Mouse (Mus musculus): ENCODE measurements around the gene Lrp8.
A peak's percentile ranks its signal among the peaks of the same experiment; 100 is the strongest.

Gene Lrp8

DNA sequence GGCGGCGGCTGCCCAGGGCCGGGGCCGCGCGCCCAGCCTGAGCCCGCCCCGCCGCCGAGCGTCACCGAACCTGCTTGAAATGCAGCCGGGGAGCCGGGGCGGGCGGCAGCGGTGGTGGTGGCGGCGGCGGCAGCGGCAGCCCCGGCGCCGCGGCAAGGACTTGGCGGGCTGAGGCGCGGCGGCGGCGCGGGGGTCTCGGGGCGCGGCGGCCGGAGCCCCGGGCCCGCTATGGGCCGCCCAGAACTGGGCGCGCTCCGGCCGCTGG is at the start of gene Lrp8:
TSS of gene Lrp8 (plus strand) at position 77 of the 265 bp plus-strand sequence.
- DNase-seq, result peak; percentile 85

DNA sequence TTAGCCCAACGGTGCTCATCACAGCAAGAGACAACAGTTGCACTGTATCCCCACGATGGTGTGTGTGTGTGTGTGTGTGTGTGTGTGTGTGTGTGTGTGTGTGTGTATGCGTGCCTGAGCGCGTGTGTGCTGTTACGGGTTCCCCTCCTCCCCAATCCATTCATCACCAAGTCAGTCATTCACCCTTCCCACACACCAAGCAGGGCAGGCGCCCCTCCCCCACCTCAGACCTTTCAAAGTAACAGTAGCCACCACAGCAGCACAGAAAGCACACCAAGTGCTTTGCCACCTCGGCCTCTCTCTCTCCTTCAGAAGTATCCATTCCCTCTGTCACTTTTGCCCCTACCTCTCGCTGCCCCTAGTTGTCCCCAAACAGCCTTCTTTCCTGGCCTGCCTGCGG is 45.8 kb upstream of the Lrp8 start:
- DNase-seq, result no peak

DNA sequence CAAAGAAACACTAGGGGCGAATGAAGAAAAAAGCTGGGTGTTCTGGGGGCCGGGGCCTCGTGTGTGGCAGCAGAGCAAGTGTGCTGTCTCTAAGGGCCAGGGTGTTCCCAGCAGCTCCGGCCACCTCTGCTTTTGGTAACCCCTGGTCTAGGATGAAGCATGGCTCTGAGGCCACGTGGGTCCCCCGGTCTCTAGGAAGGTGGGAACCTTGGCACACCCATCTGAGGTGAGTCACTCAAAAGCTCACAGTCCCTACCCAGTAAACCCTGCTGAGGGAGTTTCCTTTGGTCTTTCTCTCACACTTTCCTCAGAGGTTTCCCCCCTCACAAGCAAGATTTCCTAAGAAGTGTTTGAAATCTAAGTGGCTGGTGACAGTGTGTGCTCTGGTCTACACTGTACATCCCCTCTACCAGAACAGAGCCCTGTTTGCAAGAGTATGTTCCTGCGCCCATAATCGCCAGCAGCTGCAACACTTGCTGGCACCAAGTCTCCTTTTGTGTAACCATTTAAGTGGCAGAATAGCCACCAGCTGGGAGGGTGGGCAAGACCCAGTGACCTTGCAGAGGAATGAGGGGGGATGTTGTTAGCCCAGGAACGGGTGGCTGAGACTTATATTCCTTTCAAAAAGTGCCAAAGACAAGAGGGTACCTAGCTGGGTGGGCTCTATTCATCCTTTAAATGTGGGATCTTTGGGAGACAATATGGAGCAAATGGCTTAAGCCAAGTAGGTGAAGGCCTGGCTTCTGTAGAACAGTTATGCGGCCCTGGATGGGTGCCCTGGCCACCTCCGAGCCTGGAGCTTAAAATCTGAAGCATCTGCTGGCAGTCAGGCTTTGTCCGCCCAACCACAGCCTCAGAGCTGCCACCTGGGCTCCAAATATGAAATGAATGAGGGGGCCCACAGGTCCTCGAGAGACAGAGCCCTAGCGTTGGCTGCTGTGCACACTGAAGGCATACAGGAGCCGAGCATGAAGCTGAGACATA is 44.3 kb upstream of the Lrp8 start:
- no peak for DNase-seq

DNA sequence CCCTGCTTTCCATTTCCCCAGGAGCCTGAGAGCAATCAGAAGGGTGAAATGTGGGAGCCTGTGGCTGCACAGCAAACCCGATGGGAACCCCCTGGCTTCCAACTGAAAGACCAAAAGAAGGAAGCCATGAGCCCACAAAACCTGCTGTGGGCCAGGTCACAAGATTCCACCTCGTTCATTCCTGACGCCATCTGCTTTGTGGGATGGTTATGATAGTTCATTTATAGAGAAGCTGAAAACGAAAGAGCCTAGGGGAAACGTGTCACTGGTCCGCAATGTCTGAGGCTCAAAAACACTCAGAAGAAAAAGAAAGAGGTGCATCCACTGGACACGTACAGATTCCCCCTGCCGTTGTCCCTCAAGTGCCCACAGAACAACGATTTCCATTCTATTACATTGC is 43.1 kb upstream of the Lrp8 start:
- DNase-seq, result no peak

DNA sequence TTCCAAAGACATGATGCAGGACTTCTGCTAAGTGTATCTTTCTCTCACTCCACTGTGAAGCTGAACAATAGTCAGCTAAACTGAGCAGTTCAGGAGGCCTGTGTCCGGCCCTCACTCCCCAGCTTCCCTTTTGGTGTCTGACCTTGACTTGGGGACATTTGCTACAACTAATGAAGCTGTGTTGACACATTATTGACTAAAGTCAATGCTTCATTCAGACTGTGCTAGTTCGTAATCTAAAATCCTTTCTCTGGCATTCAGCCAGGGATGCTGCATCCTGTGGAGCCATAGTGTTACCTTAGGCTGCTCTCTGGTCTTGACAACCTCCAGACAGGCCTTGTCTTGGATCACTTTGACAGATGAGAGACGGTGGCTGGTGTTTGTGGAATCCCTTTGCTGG is 39.1 kb upstream of the Lrp8 start:
- no peak for DNase-seq

DNA sequence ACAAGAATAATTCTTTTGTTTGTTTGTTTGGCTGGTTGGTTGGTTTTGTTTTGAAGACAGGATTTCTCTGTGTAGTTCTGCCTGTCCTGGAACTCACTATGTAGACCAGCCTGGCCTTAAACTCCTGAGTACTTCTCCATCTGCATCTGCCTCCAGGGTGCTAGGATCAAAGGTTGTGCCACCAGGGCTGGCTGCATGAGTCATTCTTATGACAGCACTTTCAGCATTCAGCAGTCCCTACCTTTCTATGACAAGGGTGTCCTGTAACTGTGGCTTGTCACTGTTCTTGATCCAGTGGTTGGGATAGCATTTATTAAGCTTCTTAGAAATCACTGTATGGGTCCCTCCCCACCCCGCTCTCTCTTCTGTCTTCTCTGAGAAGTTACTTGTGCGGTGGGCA is 38.5 kb upstream of the Lrp8 start:
- no peak for DNase-seq

DNA sequence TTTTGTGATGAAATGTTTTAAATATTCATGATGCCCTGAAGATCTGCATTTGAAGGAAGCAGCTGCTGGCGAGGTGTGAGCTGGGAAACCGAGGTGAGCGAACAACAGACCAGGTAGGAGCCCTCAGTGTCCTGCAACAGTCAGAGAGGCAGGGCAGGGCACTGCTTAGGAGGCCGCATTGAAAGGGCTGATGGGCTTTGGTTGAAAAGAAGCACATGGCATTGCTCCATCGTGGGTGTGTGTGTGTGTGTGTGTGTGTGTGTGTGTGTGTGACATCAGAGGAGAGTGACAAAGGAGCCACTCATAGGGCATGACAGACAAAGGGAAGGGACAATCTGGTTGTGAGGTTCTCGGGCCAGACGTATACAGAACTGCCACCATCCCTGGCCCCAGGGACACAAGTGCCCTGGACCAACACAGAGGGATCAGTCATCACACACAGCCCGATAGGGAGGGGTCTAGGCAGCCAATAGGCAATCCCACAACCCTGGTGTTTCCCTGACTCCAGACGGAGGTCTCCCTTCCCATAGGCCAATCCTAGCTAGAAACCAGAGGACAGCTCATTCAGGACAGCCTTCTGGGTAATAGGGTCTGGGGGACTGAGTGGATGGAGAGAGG is 36.8 kb upstream of the Lrp8 start:
- no peak for DNase-seq

DNA sequence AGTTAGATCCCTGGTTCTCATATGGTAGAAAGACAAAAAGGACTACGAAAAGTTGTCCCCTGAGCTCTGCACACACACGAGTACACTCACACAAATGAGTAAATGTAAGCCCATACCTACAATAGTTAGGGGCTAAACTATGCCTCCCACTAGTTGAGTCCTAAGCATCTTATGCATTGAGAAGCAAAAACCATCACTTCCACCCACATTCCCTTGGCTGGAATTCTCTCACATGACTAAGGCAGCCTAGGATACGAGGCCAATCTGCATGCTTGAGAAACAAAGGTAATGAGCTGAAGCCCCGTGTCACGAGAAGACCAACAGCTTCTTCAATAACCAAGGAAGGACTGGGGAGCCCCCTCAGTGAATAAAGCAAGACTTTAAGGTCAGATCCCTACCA is 35.9 kb upstream of the Lrp8 start:
- no peak for DNase-seq

DNA sequence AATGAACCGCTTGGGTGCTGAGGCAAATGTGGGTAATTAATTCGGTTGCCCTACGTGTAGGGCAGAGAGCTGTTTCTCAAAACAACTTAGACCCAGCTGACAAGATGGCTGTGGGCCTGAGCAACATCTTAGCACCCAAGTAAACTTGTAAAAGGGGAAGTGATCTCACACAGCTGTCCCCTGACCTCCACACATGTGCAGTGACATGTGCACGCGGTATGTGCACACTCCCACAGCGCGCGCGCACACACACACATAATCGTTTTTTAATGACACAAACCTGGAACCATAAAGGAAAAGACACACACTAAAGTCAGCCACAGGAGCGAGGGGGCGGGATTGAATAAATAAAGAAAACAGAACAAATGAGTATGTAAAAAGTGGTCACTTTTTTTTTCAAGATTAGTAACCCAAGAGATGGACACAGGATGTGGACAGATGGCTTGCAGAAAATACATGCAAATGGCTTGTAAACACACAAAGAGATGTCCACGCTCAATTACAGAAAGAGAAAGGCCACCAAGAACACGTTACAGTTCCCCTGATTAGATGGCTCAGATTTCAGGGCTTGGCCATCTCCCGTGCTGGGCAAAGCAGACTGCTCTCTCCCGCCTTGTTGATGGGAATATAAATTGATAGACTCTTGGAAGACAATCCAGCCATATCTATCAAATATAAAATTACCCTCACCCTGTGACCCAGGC is 29.8 kb upstream of the Lrp8 start:
- no peak for DNase-seq

DNA sequence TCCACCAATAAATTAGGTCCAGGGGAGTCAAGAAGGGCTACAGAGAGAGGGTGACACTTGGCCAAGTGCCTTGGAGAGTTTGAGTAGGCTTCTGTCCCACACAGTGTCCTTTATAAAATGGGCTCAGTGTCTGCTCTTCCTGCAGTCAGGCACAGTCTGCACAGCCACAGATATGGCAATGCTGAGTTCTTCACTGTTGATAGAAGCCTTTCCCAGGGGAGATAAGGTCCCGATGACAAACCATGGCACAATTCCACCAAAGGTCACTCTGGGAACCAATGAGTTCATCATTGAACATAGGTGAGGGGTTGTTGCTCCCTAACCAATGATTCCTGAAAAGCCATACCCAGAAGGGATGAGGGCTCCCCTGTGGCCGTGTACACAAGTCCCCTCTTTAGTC is 27.2 kb upstream of the Lrp8 start:
- DNase-seq, result no peak

DNA sequence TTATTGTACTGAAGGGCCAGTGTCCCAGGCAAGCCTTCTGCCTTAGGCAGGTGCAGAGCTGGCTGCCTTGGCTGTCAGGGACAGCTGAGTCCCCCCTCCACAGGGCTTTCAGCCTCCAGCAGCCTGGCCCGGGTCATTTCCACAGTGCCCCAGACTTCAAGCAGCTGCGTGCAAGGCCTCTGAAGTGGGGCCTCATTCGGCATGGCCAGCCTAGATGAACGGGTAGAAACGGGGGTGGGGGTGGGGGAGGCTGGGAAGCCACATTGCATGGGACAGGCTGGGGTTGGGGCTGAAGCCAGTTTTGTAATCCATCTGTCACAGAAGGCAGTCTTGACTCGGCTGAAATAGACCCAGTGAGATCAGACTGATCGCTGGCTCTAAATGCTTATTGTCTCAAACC is 26.4 kb upstream of the Lrp8 start:
- no peak for DNase-seq

DNA sequence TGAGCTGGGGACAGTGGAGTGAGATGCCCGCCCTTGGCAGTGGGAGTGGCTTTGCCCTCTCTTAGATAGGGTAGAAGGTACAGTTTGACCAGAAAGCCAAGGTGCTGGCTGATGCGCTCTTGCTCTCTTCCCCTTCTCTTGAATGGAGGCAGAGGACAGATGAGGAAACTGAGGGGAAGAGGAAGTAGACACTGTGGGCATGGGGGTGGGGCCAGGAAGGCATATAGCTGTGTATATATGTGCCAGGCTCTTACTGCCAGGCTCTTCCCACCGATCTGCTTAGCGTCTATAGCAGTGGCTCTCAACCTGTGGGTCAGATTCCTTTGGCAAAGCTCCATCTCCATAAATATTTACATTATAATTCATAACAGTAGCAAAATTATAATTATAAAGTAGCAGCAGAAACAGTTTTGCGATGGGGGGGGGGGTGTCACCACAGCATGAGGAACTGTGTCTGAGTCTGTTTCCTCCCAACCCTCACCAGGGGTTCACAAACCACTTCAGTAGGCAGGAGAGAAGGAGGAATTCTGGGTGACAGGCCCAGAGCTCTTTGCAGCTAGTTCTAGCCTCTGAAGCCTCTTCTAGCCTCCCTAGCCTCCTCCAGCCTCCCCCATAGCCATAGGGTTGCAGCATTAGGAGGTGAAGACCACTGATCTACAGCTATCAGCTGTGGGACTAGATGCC is 24.9 kb upstream of the Lrp8 start:
- no peak for DNase-seq

DNA sequence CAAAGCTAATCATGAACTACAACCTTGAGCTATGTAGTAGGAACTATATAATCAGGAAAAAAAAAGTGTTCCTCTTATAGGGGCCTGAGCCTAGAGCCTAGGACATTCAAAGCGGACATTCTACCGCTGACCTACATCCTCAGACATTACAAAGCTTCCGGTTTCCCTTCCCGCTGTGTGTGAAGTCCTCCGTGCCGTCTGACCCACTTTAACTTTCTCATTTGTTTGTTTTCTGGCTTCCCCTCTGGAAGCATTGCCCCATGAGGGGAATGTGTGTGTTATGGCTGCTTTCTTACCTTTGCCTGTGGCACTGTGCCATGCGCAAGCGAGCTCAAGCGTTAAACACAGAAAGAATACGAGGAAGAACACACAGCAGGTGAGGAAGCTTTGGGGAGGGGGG is 18.5 kb upstream of the Lrp8 start:
- no peak for DNase-seq

DNA sequence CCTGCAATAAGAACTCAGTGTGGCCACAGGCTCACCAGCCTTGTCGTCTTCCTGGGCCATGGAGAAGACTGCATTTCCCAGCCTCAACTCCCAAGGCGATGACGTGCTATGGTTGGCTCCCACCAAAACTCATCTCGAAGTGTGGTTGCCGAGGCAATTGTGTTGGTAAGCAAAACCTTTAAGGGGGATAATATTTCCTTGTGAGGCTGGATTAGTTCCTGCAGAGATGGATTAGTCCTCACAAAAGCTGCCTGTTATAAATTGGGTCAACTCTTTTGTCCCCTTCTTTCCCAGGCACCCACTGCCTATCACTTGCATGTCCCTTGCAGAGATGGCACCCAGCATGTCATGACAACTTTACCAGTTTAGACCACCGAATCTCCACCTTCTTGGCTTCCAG is 13.2 kb upstream of the Lrp8 start:
- DNase-seq, result no peak

DNA sequence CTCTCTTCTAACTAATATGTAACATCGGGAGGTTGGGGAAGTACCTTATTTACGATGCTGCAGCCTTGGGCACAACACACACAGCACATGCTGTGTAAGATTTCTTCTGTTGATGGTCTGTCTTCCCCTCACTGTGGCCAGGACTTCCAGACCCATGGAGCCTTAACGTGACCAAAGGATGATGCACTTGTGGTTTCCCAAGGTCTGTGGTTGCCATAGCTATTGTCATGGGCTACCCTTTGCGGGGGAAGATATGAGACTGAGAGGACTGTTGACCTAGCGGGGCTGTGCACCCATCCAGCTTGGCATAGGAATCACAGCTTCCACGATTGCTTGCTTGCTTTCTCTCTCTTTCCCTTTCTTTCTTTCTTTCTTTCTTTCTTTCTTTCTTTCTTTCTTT is 1.3 kb upstream of the Lrp8 start:
- DNase-seq, result no peak

DNA sequence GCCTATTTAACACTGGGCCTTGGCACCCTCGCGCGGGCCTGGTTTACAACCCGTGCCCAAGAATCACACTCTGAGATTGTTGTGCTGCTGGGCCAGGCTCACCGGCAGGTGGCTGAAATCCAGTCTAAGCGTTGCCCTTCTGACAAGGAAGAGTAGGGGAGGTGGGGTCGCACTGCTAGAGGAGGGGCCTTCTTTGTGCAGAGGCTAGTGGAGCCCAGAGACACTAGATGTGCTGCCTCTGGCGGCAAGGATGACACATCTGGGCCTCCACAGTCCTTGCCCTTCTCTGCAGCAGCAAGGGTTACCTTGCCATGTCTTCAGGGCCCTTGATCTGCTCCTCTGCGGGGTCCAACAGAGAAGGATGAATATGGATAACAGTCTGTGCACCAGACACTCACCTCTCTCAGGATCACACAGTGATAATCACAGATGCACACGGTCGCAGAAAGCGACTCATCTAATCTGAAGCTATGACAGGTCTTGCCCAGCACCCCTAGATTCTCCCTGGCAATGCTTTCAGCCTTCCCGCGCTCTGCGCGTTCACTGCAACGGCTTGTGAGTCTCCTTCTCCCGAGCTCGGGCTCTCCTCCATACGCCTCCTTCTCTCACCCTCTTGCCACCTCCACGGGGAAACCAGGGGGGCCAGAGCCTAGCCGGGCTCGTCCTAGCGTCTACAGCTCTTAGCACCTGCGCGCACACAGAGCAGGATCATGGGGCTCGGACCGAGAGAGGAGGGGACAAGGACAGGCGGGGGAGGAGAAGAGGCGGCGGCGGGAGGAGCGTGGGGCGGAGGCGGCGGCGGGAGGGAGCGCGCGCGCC is 486 bp upstream of the Lrp8 start:
- DNase-seq, result peak; percentile 40

DNA sequence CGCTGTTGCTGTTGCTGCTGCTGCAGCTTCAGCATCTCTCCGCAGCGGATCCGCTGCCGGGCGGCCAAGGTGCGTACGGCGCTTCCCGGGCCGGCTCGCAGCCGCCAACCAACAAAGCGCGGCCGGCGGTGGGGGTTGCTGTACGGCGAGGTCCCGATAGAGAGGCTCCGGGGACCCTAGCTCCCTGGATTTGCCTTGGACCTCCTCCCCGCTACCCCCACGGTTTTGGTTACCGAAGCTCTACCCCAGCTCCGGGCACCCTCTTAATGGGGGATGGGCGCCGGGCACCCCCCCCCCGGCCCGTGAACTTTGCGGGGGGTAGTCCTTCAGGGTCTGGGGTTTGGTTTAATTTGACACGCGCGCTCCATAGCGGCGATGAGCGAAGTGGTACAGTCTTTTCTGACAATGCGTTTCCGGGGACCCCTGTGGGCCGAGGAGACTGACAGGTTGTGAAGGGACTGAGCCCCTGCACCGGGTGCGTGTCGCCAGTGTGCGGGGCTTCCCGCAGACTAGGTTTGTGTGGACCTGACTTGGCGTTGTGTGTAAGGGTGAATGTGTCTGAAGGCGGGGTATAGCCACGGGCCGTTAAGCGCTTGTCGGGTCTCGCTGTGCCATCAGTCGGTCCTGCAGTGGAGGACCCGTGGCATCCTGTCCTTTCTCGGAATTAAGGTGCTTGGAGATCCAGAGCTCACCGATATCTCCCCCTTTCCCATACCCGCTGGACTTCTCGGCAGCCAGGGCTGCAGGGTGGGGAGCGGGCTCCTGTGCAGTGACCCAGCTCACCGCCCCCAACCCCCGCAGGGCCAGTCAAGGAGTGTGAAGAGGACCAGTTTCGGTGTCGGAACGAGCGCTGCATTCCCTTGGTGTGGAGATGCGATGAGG is 630 bp downstream of the Lrp8 start:
- peak; percentile 51 for DNase-seq

DNA sequence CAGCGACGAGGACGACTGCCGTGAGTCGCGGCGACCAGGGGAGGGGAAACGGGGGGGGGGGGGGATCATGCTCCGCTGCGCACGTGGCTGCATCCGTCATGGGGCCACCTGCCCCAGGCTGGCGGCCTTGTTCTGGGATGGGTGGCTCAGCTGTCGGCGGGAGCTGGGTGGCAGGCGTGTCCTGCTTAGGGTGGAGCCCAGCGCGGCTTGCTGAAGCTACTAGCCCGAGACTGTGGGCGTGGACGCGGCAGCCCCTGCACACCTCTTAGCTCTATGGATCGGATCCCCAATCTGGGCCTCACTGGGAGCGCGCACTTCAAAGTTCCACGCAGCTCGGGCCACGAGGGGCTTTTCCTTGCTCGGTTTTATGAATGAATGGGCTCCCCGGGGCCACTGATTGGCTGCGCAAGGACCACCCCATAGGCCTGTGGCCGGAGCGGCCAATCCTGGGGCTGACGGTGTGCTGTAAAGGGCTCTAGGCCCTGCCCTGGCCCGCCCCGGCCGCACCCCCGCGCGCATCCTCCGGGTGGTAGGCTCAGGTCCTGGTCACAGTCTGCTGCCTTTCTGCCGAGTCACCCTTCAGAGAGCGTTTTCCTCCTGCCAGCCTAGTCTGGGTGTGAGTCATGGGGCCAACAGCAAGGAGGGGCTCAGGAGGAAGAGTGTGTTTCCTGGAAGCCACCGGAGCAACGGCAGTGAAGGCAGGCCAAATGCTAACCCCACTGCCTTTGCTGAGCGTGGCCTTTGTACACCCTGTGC is 1.5 kb downstream of the Lrp8 start:
- DNase-seq, result peak; percentile 61

DNA sequence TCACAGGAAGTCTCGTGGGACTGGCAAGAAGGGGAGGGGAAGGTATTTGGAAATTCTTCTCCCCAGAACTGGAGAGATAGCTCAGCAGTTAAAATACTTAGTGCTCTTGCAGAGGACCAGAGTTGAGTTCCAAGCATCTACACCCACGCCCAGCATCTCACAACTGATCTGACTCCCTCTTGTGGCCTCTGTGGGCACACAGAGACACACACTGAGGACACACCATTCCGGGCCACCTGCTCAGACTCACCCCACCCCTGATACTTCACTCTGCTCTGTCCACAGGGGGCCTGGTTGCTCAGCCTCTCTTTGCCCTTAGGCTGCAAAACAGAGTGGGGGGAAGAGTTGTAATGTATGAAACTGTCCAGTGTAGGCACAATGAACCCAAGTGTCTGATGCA is 3.4 kb downstream of the Lrp8 start:
- no peak for DNase-seq

DNA sequence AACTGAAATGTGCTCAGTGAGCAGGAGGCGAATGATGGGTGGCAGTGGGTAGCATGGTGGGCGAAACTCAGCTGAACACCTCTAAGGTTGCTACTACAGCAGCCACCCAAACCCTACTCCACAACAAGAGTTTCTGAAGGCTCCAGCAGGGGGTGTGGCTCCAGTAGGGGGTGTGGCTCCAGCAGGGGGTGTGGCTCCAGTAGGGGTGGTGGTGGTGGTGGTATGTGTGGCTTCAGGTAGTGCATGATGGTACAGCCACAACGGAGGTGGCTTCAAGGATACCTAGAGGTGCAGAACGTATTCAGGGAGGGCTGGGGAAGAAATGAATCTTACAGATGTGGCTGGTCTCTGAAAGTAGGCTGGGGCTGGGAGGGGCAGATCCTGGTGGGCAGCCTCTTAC is 5.7 kb downstream of the Lrp8 start:
- no peak for DNase-seq

DNA sequence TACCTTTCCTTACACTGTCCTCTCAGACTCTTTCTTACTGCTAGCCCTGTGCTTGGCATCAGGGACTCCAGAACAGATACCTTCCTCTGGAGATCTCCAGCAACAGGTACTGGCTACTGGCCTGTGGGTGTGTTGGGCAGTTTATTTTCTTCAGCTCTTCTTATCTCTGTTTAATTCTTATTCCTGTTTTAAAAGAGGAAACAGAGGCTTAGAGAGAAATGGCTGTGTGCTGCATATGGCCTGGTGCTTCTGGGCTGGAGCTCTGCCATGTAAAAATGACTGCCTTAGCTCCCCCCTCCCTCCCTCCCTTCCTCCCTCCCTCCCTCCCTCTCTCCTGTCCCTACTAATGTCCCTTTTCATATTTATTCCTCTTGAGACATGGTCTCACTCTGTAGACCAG is 6.6 kb downstream of the Lrp8 start:
- DNase-seq, result no peak

All from right cerebral cortex, postnatal 4 days (tissue).